Comparison of ENCODE assay signal across 11 mouse cellular contexts in genomic region chr5:53881381-53881990, GRCm38 (mm10).
DNase-seq lines count a peak whose midpoint lies in the region; ATAC-seq lines count a peak whose summit lies in the region.
"Had no signal": no experiment of that assay in that cellular context is flagged by ENCODE, and none has a peak within 500 bp of the region (broad histone marks: within the 10 kb centered on the region; RNA-seq: fewer than 3 reads in every experiment).

No protein-coding gene starts in this region.

- peak; percentile 22 for DNase-seq in heart, adult 8-10 months (ENCODE audit: low spot score)
- no peak for DNase-seq in heart, postnatal 36 days
- peak; percentile 53 for DNase-seq in Muller cell, postnatal 12 days (ENCODE audit: inconsistent ontology term)
- peak; percentile 30 for DNase-seq in brain, adult 2 months (ENCODE audit: low read depth, low spot score)
- DNase-seq in urinary bladder, postnatal 4 days (ENCODE audit: low spot score in 2 of 2): no peak
- no peak for DNase-seq in left cerebral cortex, postnatal 10 days (ENCODE audit: extremely low spot score in 1 of 2, low spot score in 2 of 2)
- DNase-seq: cerebellum, postnatal 36 days had no signal

- no peak overlapping the region for H3K4me3 ChIP-seq in kidney, embryonic 15.5 days (replicated peaks)
- H3K4me3 ChIP-seq: embryonic facial prominence, embryonic 13.5 days had no signal

- H3K9ac ChIP-seq in kidney, embryonic 15.5 days: no peak overlapping the region
- H3K9ac ChIP-seq: embryonic facial prominence, embryonic 13.5 days had no signal

- no peak for ATAC-seq in kidney, embryonic 15.5 days (replicated peaks; ENCODE audit: low FRiP score)
- no peak for ATAC-seq in megakaryocyte, adult 5-6 weeks (ENCODE audit: poor library complexity, severe bottlenecking)
- ATAC-seq: forebrain, embryonic 16.5 days had no signal

- 67% methylated on average over 4 of the region's 4 CpGs for WGBS in kidney, embryonic 15.5 days

- H3K9me3 ChIP-seq in kidney, embryonic 15.5 days (replicated peaks): no peaks in the 10 kb centered on the region
- H3K9me3 ChIP-seq: embryonic facial prominence, embryonic 13.5 days had no signal

- H3K27ac ChIP-seq in kidney, embryonic 15.5 days: 0 out of 2 replicates have a peak overlapping the region, but pooled peaks have one; percentile 23
- H3K27ac ChIP-seq: embryonic facial prominence, embryonic 13.5 days had no signal

- H3K4me2 ChIP-seq in kidney, embryonic 15.5 days: no peak overlapping the region
- H3K4me2 ChIP-seq: embryonic facial prominence, embryonic 13.5 days had no signal

- H3K27me3 ChIP-seq in kidney, embryonic 15.5 days: no peaks in the 10 kb centered on the region
- H3K27me3 ChIP-seq: embryonic facial prominence, embryonic 13.5 days had no signal

- H3K4me1 ChIP-seq in kidney, embryonic 15.5 days: 0 out of 2 replicates have a peak, but pooled peaks cover 6% of the 10 kb centered on the region
- H3K4me1 ChIP-seq: embryonic facial prominence, embryonic 13.5 days had no signal

- H3K36me3 ChIP-seq in kidney, embryonic 15.5 days: peaks cover 13% of the 10 kb centered on the region

- intact Hi-C loops in heart, postnatal 36 days (cut with DNase I): loop anchor here (5.0 kb wide), 1 partner anchor 41 kb away; no protein-coding TSS in a partner anchor
- intact Hi-C loops in left cerebral cortex, postnatal 10 days (cut with DNase I): loop anchor here (10.0 kb wide), 1 partner anchor 113 kb away; the partner anchor contains the start of gene Stim2

Comparison
In these comparisons a context has a peak if more than half of its experiments do, and no peak if none do; other contexts are left out.
1. DNase-seq: peak in heart, adult 8-10 months (single experiment), Muller cell, postnatal 12 days (single experiment) and brain, adult 2 months (single experiment); none in heart, postnatal 36 days (0 of 2), urinary bladder, postnatal 4 days (0 of 2) and left cerebral cortex, postnatal 10 days (0 of 2).